In genomic region chr4:106939223-106939918, GRCm38 (mm10) we compare ENCODE assay signal across 8 mouse cellular contexts. TPM values are rescaled to one million over a fixed set of nuclear protein-coding genes. Genes with fewer than 3 reads are reported as not detected.
DNase-seq lines count a peak whose midpoint lies in the region; ATAC-seq lines count a peak whose summit lies in the region.

No protein-coding gene starts in this region.

- peak; percentile 42; the same call in 1 of the 2 replicates for ATAC-seq in limb, embryonic 11.5 days (ENCODE audit: insufficient number of reproducible peaks, low FRiP score, low TSS enrichment, low read depth)
- peak; percentile 81 for ATAC-seq in forebrain, embryonic 16.5 days
- ATAC-seq in kidney, embryonic 15.5 days (replicated peaks; ENCODE audit: low FRiP score), result peak; percentile 67
- peak; percentile 68; the same call in 1 of the 2 replicates for ATAC-seq in stomach, embryonic 16.5 days (ENCODE audit: insufficient read depth, low FRiP score)

- no peaks in the 10 kb centered on the region for H3K9me3 ChIP-seq in limb, embryonic 11.5 days (ENCODE audit: control insufficient read depth, low read length)
- H3K9me3 ChIP-seq in limb, embryonic 10.5 days (replicated peaks), result no peaks in the 10 kb centered on the region
- no peaks in the 10 kb centered on the region for H3K9me3 ChIP-seq in forebrain, embryonic 16.5 days (ENCODE audit: control insufficient read depth, low read length)
- H3K9me3 ChIP-seq in kidney, embryonic 15.5 days (replicated peaks), result no peaks in the 10 kb centered on the region
- H3K9me3 ChIP-seq in stomach, embryonic 16.5 days (replicated peaks; ENCODE audit: control insufficient read depth, low read length), result no peaks in the 10 kb centered on the region

- H3K4me3 ChIP-seq in limb, embryonic 11.5 days (ENCODE audit: low read depth, low read length), result no peak overlapping the region
- H3K4me3 ChIP-seq in limb, embryonic 10.5 days, result no peak overlapping the region
- no peak overlapping the region for H3K4me3 ChIP-seq in forebrain, embryonic 16.5 days (replicated peaks; ENCODE audit: low read length)
- no peak overlapping the region for H3K4me3 ChIP-seq in kidney, embryonic 15.5 days (replicated peaks)
- H3K4me3 ChIP-seq in stomach, embryonic 16.5 days (replicated peaks; ENCODE audit: low read length), result no peak overlapping the region

- no peak overlapping the region for H3K4me2 ChIP-seq in limb, embryonic 11.5 days (ENCODE audit: low read depth, severe bottlenecking)
- H3K4me2 ChIP-seq in forebrain, embryonic 16.5 days (ENCODE audit: low read length), result peak overlapping the region; percentile 25
- peak overlapping the region; percentile 28; the same call in 1 of the 2 replicates for H3K4me2 ChIP-seq in kidney, embryonic 15.5 days
- no peak overlapping the region for H3K4me2 ChIP-seq in stomach, embryonic 16.5 days (ENCODE audit: low read depth, low read length)

- 31% methylated on average over 6 of the region's 6 CpGs for WGBS in limb, embryonic 11.5 days
- 28% methylated on average over 6 of the region's 6 CpGs for WGBS in limb, embryonic 10.5 days
- WGBS in forebrain, embryonic 16.5 days, result 6% methylated on average over 6 of the region's 6 CpGs
- 21% methylated on average over 6 of the region's 6 CpGs for WGBS in kidney, embryonic 15.5 days
- WGBS in stomach, embryonic 16.5 days, result 11% methylated on average over 6 of the region's 6 CpGs

- H3K9ac ChIP-seq in limb, embryonic 11.5 days (ENCODE audit: low read length), result no peak overlapping the region
- H3K9ac ChIP-seq in forebrain, embryonic 16.5 days (replicated peaks; ENCODE audit: low read depth, low read length), result peak overlapping the region; percentile 26
- no peak overlapping the region for H3K9ac ChIP-seq in kidney, embryonic 15.5 days
- no peak overlapping the region; the same call in 1 of the 2 replicates for H3K9ac ChIP-seq in stomach, embryonic 16.5 days (ENCODE audit: low read length)

- H3K27ac ChIP-seq in limb, embryonic 11.5 days (replicated peaks; ENCODE audit: low read depth, low read length), result no peak overlapping the region
- no peak overlapping the region for H3K27ac ChIP-seq in limb, embryonic 10.5 days
- peak overlapping the region; percentile 88 for H3K27ac ChIP-seq in forebrain, embryonic 16.5 days (ENCODE audit: low read length)
- H3K27ac ChIP-seq in kidney, embryonic 15.5 days, result peak overlapping the region; percentile 79
- peak overlapping the region; percentile 31 for H3K27ac ChIP-seq in stomach, embryonic 16.5 days (ENCODE audit: low read length)

- H3K27me3 ChIP-seq in limb, embryonic 11.5 days (ENCODE audit: control insufficient read depth, insufficient read depth, low read length), result no peaks in the 10 kb centered on the region
- H3K27me3 ChIP-seq in limb, embryonic 10.5 days (ENCODE audit: low read depth, poor library complexity, severe bottlenecking), result no peaks in the 10 kb centered on the region
- H3K27me3 ChIP-seq in forebrain, embryonic 16.5 days (replicated peaks; ENCODE audit: control insufficient read depth, insufficient read depth, low read length), result no peaks in the 10 kb centered on the region
- H3K27me3 ChIP-seq in kidney, embryonic 15.5 days, result no peaks in the 10 kb centered on the region
- H3K27me3 ChIP-seq in stomach, embryonic 16.5 days (ENCODE audit: control insufficient read depth, insufficient read depth, low read length), result no peaks in the 10 kb centered on the region

- no peak for DNase-seq in limb, embryonic 11.5 days (ENCODE audit: low spot score)
- DNase-seq in limb, embryonic 10.5 days (ENCODE audit: low spot score), result no peak
- peak; percentile 82 for DNase-seq in cerebellum, adult 11-12 months
- DNase-seq in lung, postnatal 14 days, result peak; percentile 60
- DNase-seq in spleen, adult 12 weeks (ENCODE audit: low spot score), result no peak

- peaks cover 47% of the 10 kb centered on the region for H3K4me1 ChIP-seq in limb, embryonic 11.5 days (ENCODE audit: control insufficient read depth, insufficient read depth, low read length)
- H3K4me1 ChIP-seq in limb, embryonic 10.5 days, result peaks cover 95% of the 10 kb centered on the region
- H3K4me1 ChIP-seq in forebrain, embryonic 16.5 days (replicated peaks; ENCODE audit: control insufficient read depth, insufficient read depth, low read length), result peaks cover 92% of the 10 kb centered on the region
- peaks cover 85% of the 10 kb centered on the region for H3K4me1 ChIP-seq in kidney, embryonic 15.5 days
- peaks cover 65% of the 10 kb centered on the region for H3K4me1 ChIP-seq in stomach, embryonic 16.5 days (ENCODE audit: control insufficient read depth, insufficient read depth, low read length)

- peaks cover 8% of the 10 kb centered on the region; the same call in 1 of the 2 replicates for H3K36me3 ChIP-seq in limb, embryonic 11.5 days (ENCODE audit: control insufficient read depth, insufficient read depth, low read length)
- H3K36me3 ChIP-seq in limb, embryonic 10.5 days, result peaks cover 99% of the 10 kb centered on the region
- H3K36me3 ChIP-seq in forebrain, embryonic 16.5 days (ENCODE audit: control insufficient read depth, insufficient read depth), result no peaks in the 10 kb centered on the region
- H3K36me3 ChIP-seq in kidney, embryonic 15.5 days, result peaks cover 21% of the 10 kb centered on the region
- no peaks in the 10 kb centered on the region for H3K36me3 ChIP-seq in stomach, embryonic 16.5 days (ENCODE audit: control insufficient read depth, insufficient read depth, low read length)

RNA-seq across cellular contexts. Expression of gene Ssbp3, which starts 28.9 kb away (rescaled TPM):
- 179 and 186 TPM in 2 replicates for polyA plus RNA-seq in limb, embryonic 11.5 days (2014; fragmentation: Nextera tagmentation; extraction: Ambion mirVana)
- polyA plus RNA-seq in limb, embryonic 10.5 days (2016; fragmentation: Nextera tagmentation; extraction: Ambion mirVana), result 225 and 250 TPM in 2 replicates
- 163 and 167 TPM in 2 replicates for polyA plus RNA-seq in forebrain, embryonic 16.5 days (2015; fragmentation: Nextera tagmentation; extraction: Ambion mirVana)
- polyA plus RNA-seq in kidney, embryonic 15.5 days (2015; fragmentation: Nextera tagmentation; extraction: Ambion mirVana), result 99.4 and 108 TPM in 2 replicates
- polyA plus RNA-seq in stomach, embryonic 16.5 days (2015; fragmentation: Nextera tagmentation; extraction: Ambion mirVana), result 48.4 and 52.8 TPM in 2 replicates

Comparison
In these comparisons a context has a peak if more than half of its experiments do, and no peak if none do; other contexts are left out.
1. DNase-seq: peak in cerebellum, adult 11-12 months (single experiment) and lung, postnatal 14 days (single experiment); none in limb, embryonic 11.5 days (single experiment), limb, embryonic 10.5 days (single experiment) and spleen, adult 12 weeks (single experiment).
2. H3K27ac ChIP-seq: peak in forebrain, embryonic 16.5 days (single experiment), kidney, embryonic 15.5 days (single experiment) and stomach, embryonic 16.5 days (single experiment); none in limb, embryonic 11.5 days (single experiment) and limb, embryonic 10.5 days (single experiment).
3. H3K4me2 ChIP-seq: peak in forebrain, embryonic 16.5 days (single experiment) and kidney, embryonic 15.5 days (single experiment); none in limb, embryonic 11.5 days (single experiment) and stomach, embryonic 16.5 days (single experiment).
4. Peak in every context shown above with its lines, with median percentiles within 50 percentile points of each other: ATAC-seq.